Mouse (Mus musculus) forelimb bud, embryonic 11.5 days (tissue): ENCODE results near the gene Ppp1r32.

ENCODE experiments used
- DNase-seq: peaks from one replicate; pipeline ENCODE4 v3.0.0-alpha.2; 2012; ENCODE audit warnings: low read depth, low spot score

The Ppp1r32 gene

GRCm38 (mm10) chr19:10458096-10458495 lies 24.6 kb downstream of the Ppp1r32 start:
- DNase-seq, result no peak

DNA sequence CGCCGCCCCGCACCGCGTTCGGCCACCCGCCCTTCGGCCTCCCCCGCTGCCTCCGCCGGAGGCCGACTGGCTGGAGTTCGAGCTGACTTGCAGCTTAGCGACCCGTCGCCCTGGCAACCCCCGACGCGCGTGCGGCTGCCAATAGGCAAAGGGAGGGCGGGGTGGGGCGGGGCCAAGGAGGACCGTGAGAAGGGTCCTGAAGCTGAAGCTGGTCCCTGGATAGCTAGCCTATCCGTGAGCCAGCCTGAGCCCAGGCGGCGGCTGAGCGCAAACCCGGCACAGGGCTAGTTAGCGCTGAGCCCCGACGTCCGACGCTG lies 25.3 kb downstream of the Ppp1r32 start:
- peak; percentile 86 for DNase-seq

DNA sequence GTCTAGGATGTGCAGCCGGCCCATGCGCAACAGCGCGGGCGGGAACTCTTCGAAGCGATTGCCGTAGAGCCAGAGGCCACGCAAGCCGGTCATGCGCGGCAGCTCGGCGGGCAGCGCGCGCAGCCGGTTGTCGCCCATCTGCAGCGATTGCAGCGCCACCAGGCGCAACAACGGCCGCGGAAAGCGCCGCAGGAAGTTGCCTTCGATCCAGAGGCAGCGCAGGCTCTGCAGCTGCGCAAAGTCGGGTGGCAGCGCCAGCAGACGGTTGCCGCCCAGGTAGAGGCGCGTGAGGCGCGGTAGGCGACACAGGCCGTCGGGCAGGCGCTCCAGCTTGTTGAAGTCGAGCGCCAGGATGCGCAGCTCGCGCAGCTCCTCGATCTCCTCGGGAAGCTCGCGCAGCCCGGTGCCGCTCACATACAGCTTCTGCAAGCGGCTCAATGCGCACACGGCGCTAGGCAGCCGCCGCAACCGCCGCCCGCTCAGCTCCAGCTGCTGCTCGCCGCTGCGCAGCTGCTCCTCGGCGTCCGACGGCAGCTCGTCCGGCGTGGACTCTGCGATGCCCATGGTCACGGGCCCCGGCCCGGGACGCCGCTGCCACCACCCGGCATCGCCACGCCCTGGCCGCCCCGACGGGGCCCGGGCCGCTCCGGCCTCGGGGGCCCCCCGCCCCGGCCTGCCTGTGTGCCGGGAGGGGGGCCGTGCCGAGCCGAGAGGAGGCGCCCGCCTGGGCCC lies 25.8 kb downstream of the Ppp1r32 start, which contains the start of gene Lrrc10b:
Gene Lrrc10b, minus strand, starts transcription at position 722 of the 732 bp plus-strand sequence.
- peak; percentile 76 for DNase-seq

GRCm38 (mm10) chr19:10455437-10455806 lies 27.3 kb downstream of the Ppp1r32 start:
- no peak for DNase-seq

DNA sequence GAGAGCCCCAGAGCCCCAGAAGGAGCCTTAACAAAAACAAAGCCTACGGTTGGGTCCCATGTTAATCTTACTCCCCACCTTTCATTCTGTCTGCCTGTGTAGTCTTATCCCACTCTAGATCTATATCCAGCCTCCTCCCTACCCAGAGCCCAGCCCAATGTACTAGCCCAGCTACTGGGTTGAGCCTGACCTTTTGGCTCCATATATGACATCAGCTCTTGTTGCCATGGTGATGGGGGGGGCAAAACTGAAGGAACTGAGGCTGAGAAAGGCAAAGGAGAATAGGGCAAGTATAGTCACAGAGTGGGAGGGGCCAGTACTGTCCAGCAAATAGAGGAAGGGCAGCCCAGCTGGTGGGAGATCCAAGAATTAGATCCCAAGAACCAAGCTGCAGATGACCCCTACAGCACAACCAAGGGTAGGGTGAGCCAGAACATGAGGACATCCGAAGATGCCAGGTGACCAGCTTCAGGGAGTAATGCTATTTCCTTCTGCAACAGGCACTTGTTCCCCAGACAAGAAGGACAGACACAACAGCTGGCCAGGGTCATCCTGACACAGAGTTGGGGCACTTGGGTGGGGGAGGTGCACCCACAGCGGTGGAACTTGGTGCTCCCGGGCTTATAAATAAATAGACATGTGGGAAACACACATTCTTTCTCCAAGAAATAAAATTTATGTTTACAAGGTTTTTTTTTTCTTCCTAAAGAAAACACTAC lies 27.9 kb downstream of the Ppp1r32 start:
- no peak for DNase-seq

DNA sequence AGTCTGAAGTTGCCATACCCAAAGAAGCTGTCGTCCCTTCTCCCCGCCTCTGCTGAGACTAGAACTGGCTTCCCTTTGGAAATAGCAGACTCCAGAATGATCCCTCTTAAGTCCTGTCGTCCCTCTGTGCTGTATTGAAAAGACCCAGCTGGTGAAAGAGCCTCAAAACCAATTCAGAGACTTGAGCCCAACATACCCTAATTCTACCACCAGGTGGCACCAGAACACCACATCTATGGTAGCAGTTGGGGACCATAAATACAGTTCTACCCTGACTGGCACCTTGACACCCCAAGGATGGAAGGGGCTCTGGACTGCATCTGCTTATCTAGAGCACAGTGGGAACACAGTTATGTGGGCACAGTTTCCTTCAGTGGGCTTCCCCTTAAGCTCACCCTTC lies 33.0 kb downstream of the Ppp1r32 start:
- peak; percentile 82 for DNase-seq

- no peak for DNase-seq
Measured at GRCm38 (mm10) chr19:10449190-10449589, 33.5 kb downstream of the Ppp1r32 start.

GRCm38 (mm10) chr19:10448275-10448674 lies 34.5 kb downstream of the Ppp1r32 start:
- no peak for DNase-seq

DNA sequence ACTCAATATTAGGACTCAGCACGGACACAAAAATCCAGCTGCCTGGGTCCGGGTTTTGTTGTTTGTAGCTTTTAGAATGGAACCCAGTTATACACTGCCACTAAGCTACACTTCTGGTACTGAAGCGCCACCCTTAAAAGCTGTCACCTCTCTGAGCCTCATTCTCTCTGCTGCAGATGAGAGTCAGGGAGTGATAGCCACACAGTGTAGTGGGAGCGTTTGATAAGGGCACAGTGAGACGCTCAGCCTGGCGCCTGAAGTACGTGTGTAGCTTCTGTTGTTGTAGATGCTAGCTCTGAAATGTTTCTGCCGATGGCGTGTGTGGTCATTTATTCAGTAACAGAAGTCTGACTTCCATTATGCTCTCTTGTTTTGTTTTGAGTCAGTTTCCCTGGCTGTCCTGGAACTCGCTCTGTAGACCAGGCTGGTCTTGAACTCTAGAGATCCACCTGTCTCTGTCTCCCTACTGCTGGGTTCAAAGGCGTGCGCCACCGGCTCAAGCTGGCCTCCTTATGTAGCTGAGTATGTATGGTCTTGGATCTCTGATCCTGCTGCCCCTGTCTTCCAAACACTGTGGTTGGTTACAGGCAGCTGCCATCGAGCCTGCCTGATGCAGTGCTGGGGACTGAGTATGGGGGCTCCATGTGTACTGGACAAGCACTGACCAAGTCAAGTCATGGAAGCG lies 37.9 kb downstream of the Ppp1r32 start:
- no peak for DNase-seq

GRCm38 (mm10) chr19:10437521-10437920 lies 45.2 kb downstream of the Ppp1r32 start:
- no peak for DNase-seq

DNA sequence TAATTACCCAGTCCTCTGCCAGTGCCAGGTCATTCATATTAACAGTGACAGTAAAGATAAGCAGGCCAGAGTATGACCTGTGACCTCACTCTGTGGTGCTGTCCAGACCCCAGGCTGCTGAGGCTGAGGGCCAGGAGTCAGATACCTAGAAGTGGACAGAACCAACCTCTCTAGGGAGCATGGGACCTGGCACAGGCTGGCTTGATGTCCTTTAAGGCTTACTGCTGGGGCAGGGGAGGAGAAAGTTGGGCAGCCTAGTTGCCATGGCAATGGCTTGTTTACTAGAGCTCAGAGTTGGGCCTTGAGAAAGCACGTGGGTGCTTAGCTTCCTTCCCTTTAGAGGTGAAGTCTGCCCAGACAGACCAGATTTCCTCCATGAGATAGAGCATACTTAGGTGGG lies 46.0 kb downstream of the Ppp1r32 start:
- no peak for DNase-seq

- DNase-seq, result peak; percentile 77
Measured at GRCm38 (mm10) chr19:10435908-10436307, 46.8 kb downstream of the Ppp1r32 start.

DNA sequence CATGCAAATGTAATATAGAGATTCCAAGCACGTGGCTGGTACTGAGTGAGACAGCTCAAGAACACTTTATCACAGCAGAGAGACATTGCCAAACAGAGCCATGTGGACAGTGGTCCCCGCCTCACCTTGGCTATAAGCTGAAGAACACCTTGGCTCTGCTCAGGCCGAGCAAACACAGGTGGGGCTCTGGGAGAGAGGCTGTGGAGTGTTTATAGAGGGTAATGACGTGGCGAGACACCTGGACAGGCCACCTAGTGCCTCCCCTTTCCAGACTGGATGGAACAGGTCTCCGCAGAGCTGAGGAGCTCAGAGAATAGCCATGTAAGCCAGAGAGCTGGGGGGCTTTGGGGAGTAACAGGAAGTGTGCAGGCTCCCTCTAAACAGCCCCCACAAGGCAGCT lies 47.8 kb downstream of the Ppp1r32 start:
- no peak for DNase-seq

GRCm38 (mm10) chr19:10433879-10434540 lies 48.7 kb downstream of the Ppp1r32 start:
- no peak for DNase-seq

- no peak for DNase-seq
Measured at GRCm38 (mm10) chr19:10433225-10433624, 49.5 kb downstream of the Ppp1r32 start.

DNA sequence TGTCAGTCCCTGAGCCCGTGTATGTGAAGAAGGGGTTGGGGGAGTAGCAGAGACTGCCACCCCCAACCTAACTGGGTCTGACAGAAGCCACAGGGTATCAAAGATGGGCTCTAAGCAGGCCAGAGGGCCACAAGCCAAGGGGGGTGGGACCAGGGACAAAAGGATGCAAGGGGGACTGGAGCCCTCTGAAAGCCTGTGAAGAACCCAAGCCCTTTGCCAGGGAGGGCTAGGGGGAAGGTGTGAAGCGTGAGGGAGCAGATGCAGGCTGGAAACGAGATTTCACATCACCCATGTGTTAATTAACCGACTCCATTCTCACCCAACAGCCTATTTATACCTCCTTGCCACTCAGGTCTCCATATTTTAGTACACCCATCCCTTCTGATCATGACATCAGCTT lies 50.9 kb downstream of the Ppp1r32 start:
- no peak for DNase-seq

GRCm38 (mm10) chr19:10431410-10431809 lies 51.3 kb downstream of the Ppp1r32 start:
- DNase-seq, result no peak

DNA sequence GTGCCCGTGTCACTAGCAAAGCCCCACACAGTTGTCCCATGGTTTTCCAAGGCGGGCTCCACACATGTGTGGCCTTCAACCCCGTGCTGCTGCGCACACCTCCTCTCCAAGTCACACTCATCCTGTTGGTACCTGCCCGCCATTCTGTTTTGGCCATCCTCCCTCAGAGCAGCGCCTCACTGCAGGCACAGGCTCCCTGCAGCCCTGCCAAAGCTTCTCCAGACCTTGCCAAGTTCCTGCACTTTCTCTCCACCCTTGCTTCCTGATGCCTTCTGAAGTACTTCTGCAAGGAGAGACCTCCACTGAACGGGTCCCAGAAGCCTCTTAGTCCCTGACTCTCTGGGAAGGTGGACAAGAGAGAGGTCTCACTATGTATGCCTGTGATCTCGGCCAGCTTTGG lies 53.4 kb downstream of the Ppp1r32 start:
- DNase-seq, result no peak

- no peak for DNase-seq
Measured at GRCm38 (mm10) chr19:10427431-10427830, 55.3 kb downstream of the Ppp1r32 start.

GRCm38 (mm10) chr19:10426793-10427192 lies 55.9 kb downstream of the Ppp1r32 start:
- no peak for DNase-seq

- DNase-seq, result no peak
Measured at GRCm38 (mm10) chr19:10426312-10426711, 56.4 kb downstream of the Ppp1r32 start.
